In the genomic region with DNA sequence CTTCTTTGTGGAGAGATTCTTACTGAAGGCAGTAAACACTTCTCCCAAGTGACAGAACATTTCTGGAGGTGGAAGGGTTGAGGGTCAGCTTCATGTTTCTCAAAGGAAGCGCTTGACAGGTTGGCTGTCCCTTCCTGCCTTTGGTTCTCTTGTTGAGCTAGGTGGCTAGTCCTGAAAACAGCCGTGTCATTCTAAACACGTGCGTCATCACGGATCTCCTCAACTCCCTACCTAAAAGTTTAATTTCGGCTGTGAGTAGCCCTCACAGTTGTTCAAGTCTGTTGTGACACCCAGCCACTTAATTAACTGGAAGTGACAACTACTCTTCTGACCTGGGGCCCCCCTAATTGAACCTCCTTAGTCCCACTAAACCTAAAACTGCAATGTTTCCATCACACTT, we compare ENCODE assay signal across 17 mouse cellular contexts.
"Had no signal": no experiment of that assay in that cellular context is flagged by ENCODE, and none has a peak within 500 bp of the region (broad histone marks: within the 10 kb centered on the region; RNA-seq: fewer than 3 reads in every experiment).

No protein-coding gene starts in this region.

- H3K27ac ChIP-seq: kidney, postnatal 0 days; layer of hippocampus, adult 2 months; limb, embryonic 10.5 days; limb, embryonic 13.5 days; macrophage; midbrain, embryonic 12.5 days; neural tube, embryonic 13.5 days had no signal

- H3K27me3 ChIP-seq: limb, embryonic 13.5 days; midbrain, embryonic 12.5 days; neural tube, embryonic 13.5 days had no signal

- H3K9me3 ChIP-seq: limb, embryonic 10.5 days; limb, embryonic 13.5 days; midbrain, embryonic 12.5 days; neural tube, embryonic 13.5 days had no signal

- H3K9ac ChIP-seq: limb, embryonic 13.5 days; lung, embryonic 14.5 days; midbrain, embryonic 12.5 days; neural tube, embryonic 13.5 days had no signal

- ATAC-seq: intestine, postnatal 0 days; lung, postnatal 0 days; midbrain, embryonic 16.5 days had no signal

- H3K36me3 ChIP-seq: limb, embryonic 10.5 days; limb, embryonic 13.5 days; midbrain, embryonic 12.5 days; neural tube, embryonic 13.5 days had no signal

- H3K4me1 ChIP-seq: limb, embryonic 10.5 days; limb, embryonic 13.5 days; midbrain, embryonic 12.5 days; neural tube, embryonic 13.5 days had no signal

- DNase-seq: kidney, adult 2 months; kidney, postnatal 25 days; layer of hippocampus, adult 9-11 months; lung, embryonic 14.5 days; thymus, adult 18-20 months; thymus, postnatal 36 days had no signal

- H3K4me2 ChIP-seq: limb, embryonic 13.5 days; lung, embryonic 14.5 days; midbrain, embryonic 12.5 days; neural tube, embryonic 13.5 days had no signal

- H3K4me3 ChIP-seq: layer of hippocampus, adult 2 months; limb, embryonic 10.5 days; limb, embryonic 13.5 days; midbrain, embryonic 12.5 days; myocyte; neural tube, embryonic 13.5 days had no signal
